Mouse (Mus musculus): Measurements from ENCODE around the gene Gpr83.
"Not testable (repeated sequence)": the region's sequence is repeated elsewhere in the genome, so short reads cannot be mapped to it uniquely, and the experiment has no call there.

Gpr83 gene

GRCm38 (mm10) chr9:14870802-14871201 is 10.8 kb downstream of the Gpr83 start:
- no peak for DNase-seq

- DNase-seq, result no peak
Observed at GRCm38 (mm10) chr9:14871536-14871935, 11.5 kb downstream of the Gpr83 start.

- no peak for DNase-seq
Observed at GRCm38 (mm10) chr9:14872181-14872930, 12.3 kb downstream of the Gpr83 start.

- DNase-seq, result no peak
Observed at GRCm38 (mm10) chr9:14875743-14876507, 15.9 kb downstream of the Gpr83 start.

- not testable (repeated sequence) for DNase-seq
Observed at GRCm38 (mm10) chr9:14876566-14876965, 16.6 kb downstream of the Gpr83 start.

- no peak for DNase-seq
Observed at GRCm38 (mm10) chr9:14884641-14885040, 24.6 kb downstream of the Gpr83 start.

GRCm38 (mm10) chr9:14885151-14885550 is 25.1 kb downstream of the Gpr83 start:
- DNase-seq, result no peak

GRCm38 (mm10) chr9:14885954-14886353 is 25.9 kb downstream of the Gpr83 start:
- DNase-seq, result no peak

- no peak for DNase-seq
Observed at GRCm38 (mm10) chr9:14887787-14888382, 27.9 kb downstream of the Gpr83 start.

- no peak for DNase-seq
Observed at GRCm38 (mm10) chr9:14888671-14889070, 28.7 kb downstream of the Gpr83 start.

- DNase-seq, result no peak
Observed at GRCm38 (mm10) chr9:14890699-14891098, 30.7 kb downstream of the Gpr83 start.

GRCm38 (mm10) chr9:14891891-14892290 is 31.9 kb downstream of the Gpr83 start:
- DNase-seq, result peak; percentile 19

GRCm38 (mm10) chr9:14893388-14893787 is 33.4 kb downstream of the Gpr83 start:
- no peak for DNase-seq

GRCm38 (mm10) chr9:14894628-14895027 is 34.6 kb downstream of the Gpr83 start:
- DNase-seq, result no peak

- DNase-seq, result no peak
Observed at GRCm38 (mm10) chr9:14895237-14895835, 35.3 kb downstream of the Gpr83 start.

GRCm38 (mm10) chr9:14897102-14897501 is 37.1 kb downstream of the Gpr83 start:
- DNase-seq, result no peak

- no peak for DNase-seq
Observed at GRCm38 (mm10) chr9:14901757-14902156, 41.7 kb downstream of the Gpr83 start.

GRCm38 (mm10) chr9:14902416-14902815 is 42.4 kb downstream of the Gpr83 start:
- DNase-seq, result no peak

- DNase-seq, result no peak
Observed at GRCm38 (mm10) chr9:14903006-14903405, 43.0 kb downstream of the Gpr83 start.

- no peak for DNase-seq
Observed at GRCm38 (mm10) chr9:14903581-14904378, 43.8 kb downstream of the Gpr83 start, which contains the start of gene Izumo1r. TSS of gene Izumo1r (minus strand) at chr9:14903949.

- no peak for DNase-seq
Observed at GRCm38 (mm10) chr9:14904741-14905475, 44.9 kb downstream of the Gpr83 start.

GRCm38 (mm10) chr9:14905956-14906355 is 45.9 kb downstream of the Gpr83 start:
- no peak for DNase-seq

Measured in cerebellum, adult 9-11 months (tissue).